Mouse (Mus musculus): ENCODE measurements around the gene Slc16a6. TPM values are rescaled to one million over a fixed set of nuclear protein-coding genes. Genes with fewer than 3 reads are reported as not detected.

The Slc16a6 gene
- polyA plus RNA-seq, 1 experiment, result 4.3 TPM

- Histone ChIP-seq H3K36me3 (ENCODE audit: control insufficient read depth, insufficient read depth) (no peaks in the 10 kb centered on the region), H3K27me3 (ENCODE audit: control insufficient read depth, insufficient read depth, insufficient read length) (no peaks in the 10 kb centered on the region), H3ac (ENCODE audit: control insufficient read depth, insufficient read length) (no peak overlapping the region), H3K4me3 (no peak overlapping the region), H3K79me2 (ENCODE audit: control insufficient read depth, insufficient read depth) (no peaks in the 10 kb centered on the region), H3K4me2 (ENCODE audit: low read depth) (no peak overlapping the region)
- TF ChIP-seq REST (IDR thresholded peaks at IDR 0.05; ENCODE audit: insufficient read depth, insufficient read length) (no peak), MYOD1 (IDR thresholded peaks at IDR 0.05; ENCODE audit: control insufficient read depth in 1 of 3, insufficient read length in 2 of 3, low read depth in 2 of 3) (no peak), POLR2AphosphoS2 (IDR thresholded peaks at IDR 0.05; ENCODE audit: insufficient read length, low read depth) (no peak), CEBPB (IDR thresholded peaks at IDR 0.05; ENCODE audit: insufficient read depth, poor library complexity, severe bottlenecking) (no peak), MAX (IDR thresholded peaks at IDR 0.05; ENCODE audit: low read depth) (no peak), SRF (IDR thresholded peaks at IDR 0.05; ENCODE audit: control insufficient read depth, insufficient read length, low read depth) (no peak), POLR2A (IDR thresholded peaks at IDR 0.05; ENCODE audit: insufficient read length, low read depth) (no peak), E2F4 (IDR thresholded peaks at IDR 0.05; ENCODE audit: insufficient read depth) (no peak), USF1 (IDR thresholded peaks at IDR 0.05; ENCODE audit: low read depth) (no peak), MYOG (IDR thresholded peaks at IDR 0.05; ENCODE audit: control insufficient read depth in 1 of 3, insufficient read depth in 1 of 3, insufficient read length in 2 of 3, low read depth in 2 of 3) (no peak)
These were observed 67.0 kb downstream of the Slc16a6 start for GRCm38 (mm10) chr11:109406431-109406830.

Other genes starting within 250 kb of the Slc16a6 start
- gene Rgs9, start 175.5 kb downstream of the Slc16a6 start, polyA plus RNA-seq (2012; fragmentation: generic; extraction: Trizol), result not detected
- 24.1 TPM for gene Gna13, start 110.8 kb downstream of the Slc16a6 start, polyA plus RNA-seq (2012; fragmentation: generic; extraction: Trizol)
- not detected for gene 9930022D16Rik, start 59.7 kb downstream of the Slc16a6 start, polyA plus RNA-seq (2012; fragmentation: generic; extraction: Trizol)
- 31.5 TPM for gene Amz2, start 47.7 kb downstream of the Slc16a6 start, polyA plus RNA-seq (2012; fragmentation: generic; extraction: Trizol)
- 2.4 TPM for gene Arsg, start 224 bp downstream of the Slc16a6 start, polyA plus RNA-seq (2012; fragmentation: generic; extraction: Trizol)
- 71.9 TPM for gene Wipi1, start 138.4 kb upstream of the Slc16a6 start, polyA plus RNA-seq (2012; fragmentation: generic; extraction: Trizol)
- gene Prkar1a, start 175.8 kb upstream of the Slc16a6 start, polyA plus RNA-seq (2012; fragmentation: generic; extraction: Trizol), result 406 TPM
- 72.4 TPM for gene Fam20a, start 248.7 kb upstream of the Slc16a6 start, polyA plus RNA-seq (2012; fragmentation: generic; extraction: Trizol)

All from myocyte (in vitro differentiated cells).